Mouse (Mus musculus): ENCODE measurements around the gene Ppp2r5c.

Gene Ppp2r5c

GRCm38 (mm10) chr12:110563383-110563782 is 116.5 kb downstream of the Ppp2r5c start:
- DNase-seq, result no peak

GRCm38 (mm10) chr12:110564848-110565247 is 117.9 kb downstream of the Ppp2r5c start:
- DNase-seq, result no peak

GRCm38 (mm10) chr12:110566366-110566765 is 119.4 kb downstream of the Ppp2r5c start:
- DNase-seq, result peak; percentile 42

- DNase-seq, result no peak
These were observed 124.1 kb downstream of the Ppp2r5c start for GRCm38 (mm10) chr12:110571050-110571449.

GRCm38 (mm10) chr12:110572351-110572750 is 125.4 kb downstream of the Ppp2r5c start:
- no peak for DNase-seq

GRCm38 (mm10) chr12:110573635-110574034 is 126.7 kb downstream of the Ppp2r5c start:
- DNase-seq, result no peak

- no peak for DNase-seq
These were observed 129.0 kb downstream of the Ppp2r5c start for GRCm38 (mm10) chr12:110575926-110576325.

GRCm38 (mm10) chr12:110578333-110578732 is 131.4 kb downstream of the Ppp2r5c start:
- DNase-seq, result no peak

- no peak for DNase-seq
These were observed 141.7 kb downstream of the Ppp2r5c start for GRCm38 (mm10) chr12:110588622-110589021.

GRCm38 (mm10) chr12:110590804-110591259 is 143.9 kb downstream of the Ppp2r5c start:
- no peak for DNase-seq

- peak; percentile 100 for DNase-seq
These were observed 144.5 kb downstream of the Ppp2r5c start for GRCm38 (mm10) chr12:110591260-110591883.

- DNase-seq, result peak; percentile 54
These were observed 151.6 kb downstream of the Ppp2r5c start for GRCm38 (mm10) chr12:110598527-110598926.

- peak; percentile 52 for DNase-seq
These were observed 152.9 kb downstream of the Ppp2r5c start for GRCm38 (mm10) chr12:110599791-110600190.

- peak; percentile 30 for DNase-seq
These were observed 153.5 kb downstream of the Ppp2r5c start for GRCm38 (mm10) chr12:110600225-110600991.

GRCm38 (mm10) chr12:110601241-110602218 is 154.6 kb downstream of the Ppp2r5c start, which contains the start of gene Dync1h1:
Gene Dync1h1 (plus strand): TSS chr12:110601452.
- DNase-seq, result peak; percentile 94

- no peak for DNase-seq
These were observed 159.2 kb downstream of the Ppp2r5c start for GRCm38 (mm10) chr12:110606161-110606560.

- DNase-seq, result no peak
These were observed 159.8 kb downstream of the Ppp2r5c start for GRCm38 (mm10) chr12:110606676-110607075.

- peak; percentile 66 for DNase-seq
These were observed 161.7 kb downstream of the Ppp2r5c start for GRCm38 (mm10) chr12:110608460-110609152.

- no peak for DNase-seq
These were observed 162.2 kb downstream of the Ppp2r5c start for GRCm38 (mm10) chr12:110609153-110609497.

GRCm38 (mm10) chr12:110610713-110611112 is 163.8 kb downstream of the Ppp2r5c start:
- DNase-seq, result no peak

GRCm38 (mm10) chr12:110630056-110630455 is 183.1 kb downstream of the Ppp2r5c start:
- DNase-seq, result no peak
